Mouse (Mus musculus) hindlimb bud, embryonic 11.5 days (tissue): ENCODE data around the gene Cartpt.
"Not testable (repeated sequence)": the region's sequence is repeated elsewhere in the genome, so short reads cannot be mapped to it uniquely, and the experiment has no call there.

ENCODE experiments used
- DNase-seq: peaks from one replicate; pipeline ENCODE4 v3.0.0-alpha.2; 2012; ENCODE audit warnings: low read depth, low spot score; ENCODE audit errors: extremely low spot score

The Cartpt gene

GRCm38 (mm10) chr13:99857879-99858278 lies 43.0 kb downstream of the Cartpt start:
- no peak for DNase-seq

- DNase-seq: no peak
Measured at GRCm38 (mm10) chr13:99857336-99857735, 43.6 kb downstream of the Cartpt start.

- DNase-seq: no peak
Measured at GRCm38 (mm10) chr13:99855229-99855628, 45.7 kb downstream of the Cartpt start.

- DNase-seq: no peak
Measured at GRCm38 (mm10) chr13:99853131-99853530, 47.8 kb downstream of the Cartpt start.

GRCm38 (mm10) chr13:99852416-99852815 lies 48.5 kb downstream of the Cartpt start:
- DNase-seq: not testable (repeated sequence)

- DNase-seq: no peak
Measured at GRCm38 (mm10) chr13:99851026-99851425, 49.9 kb downstream of the Cartpt start.

- DNase-seq: no peak
Measured at GRCm38 (mm10) chr13:99849597-99849996, 51.3 kb downstream of the Cartpt start.
